Mouse (Mus musculus) layer of hippocampus, postnatal 25 days (tissue): ENCODE data around the gene Magi2. TPM values are rescaled to one million over a fixed set of nuclear protein-coding genes. Genes with fewer than 3 reads are reported as not detected.

Experiments used
- DNase-seq, 2 experiments: peaks; one replicate each; pipeline ENCODE4 v3.0.0; 2022; ENCODE audit warnings: mixed read lengths in 2 of 2, low spot score in 1 of 2; ENCODE audit errors: extremely low spot score in 1 of 2
- total RNA-seq, 2 experiments: library from RNA; stranded (reverse); gene quantifications; 2 replicates each; pipeline ENCODE4 v1.2.3; 2021

Magi2 gene
- total RNA-seq, 2 experiments from 2014 or later: 102 to 143 TPM

DNA sequence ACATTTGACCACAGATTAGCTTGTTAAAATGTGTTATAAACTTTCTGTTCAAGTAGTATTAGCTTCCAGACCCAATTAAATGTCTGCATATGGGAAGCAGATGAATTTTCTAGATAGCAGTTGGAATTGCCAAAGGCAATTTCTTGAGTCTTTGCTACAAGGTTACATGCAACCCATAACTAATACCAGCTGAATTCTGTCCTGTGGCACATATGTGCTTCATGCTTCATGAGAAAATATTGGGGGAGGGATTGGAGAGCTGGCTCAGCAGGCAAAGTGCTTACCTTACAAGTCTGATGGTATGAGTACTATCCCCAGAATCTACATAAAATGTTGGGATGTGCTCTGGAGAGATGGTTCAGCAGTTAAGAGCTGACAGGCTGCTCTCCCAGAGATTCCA lies 499.4 kb downstream of the Magi2 start:
- no peak for DNase-seq

GRCm38 (mm10) chr5:19745376-19745775 lies 518.5 kb downstream of the Magi2 start:
- DNase-seq: no peak

- DNase-seq: no peak
Measured at GRCm38 (mm10) chr5:19745916-19746315, 519.1 kb downstream of the Magi2 start.

DNA sequence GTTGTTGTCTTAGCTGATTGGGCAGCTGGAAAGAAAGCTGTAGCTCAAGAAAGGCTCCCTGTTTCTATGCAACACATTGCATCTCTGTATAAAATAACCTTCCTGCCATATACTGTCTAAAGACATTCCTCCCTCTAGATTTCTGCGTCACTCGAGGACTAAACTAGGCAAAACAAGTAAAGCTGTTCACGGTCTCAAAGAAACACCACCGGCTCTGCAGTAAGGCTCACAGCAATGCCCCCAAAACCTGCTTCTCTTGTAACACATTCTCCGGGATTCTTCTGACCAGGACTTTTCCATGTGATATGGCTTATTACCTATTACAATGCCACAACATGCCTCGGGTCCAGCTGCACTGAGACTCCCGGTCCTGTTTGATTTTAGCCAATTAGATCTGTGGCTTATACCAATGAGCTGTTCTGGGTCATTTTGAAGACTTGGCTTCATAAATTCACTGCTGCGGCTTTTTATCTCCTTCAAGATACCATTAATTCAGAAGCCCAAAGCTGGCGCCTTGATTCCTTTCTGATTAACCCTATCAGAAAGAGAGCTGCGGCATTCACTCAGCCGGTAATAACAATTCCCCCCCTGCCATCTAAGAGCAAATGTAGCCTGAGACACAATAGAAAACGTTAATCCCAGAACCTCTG lies 520.2 kb downstream of the Magi2 start:
- peak in 1 of 2 experiments; percentile 12 for DNase-seq

- DNase-seq: no peak
Measured at GRCm38 (mm10) chr5:19747631-19748030, 520.8 kb downstream of the Magi2 start.

GRCm38 (mm10) chr5:19779224-19779623 lies 552.4 kb downstream of the Magi2 start:
- DNase-seq: no peak

DNA sequence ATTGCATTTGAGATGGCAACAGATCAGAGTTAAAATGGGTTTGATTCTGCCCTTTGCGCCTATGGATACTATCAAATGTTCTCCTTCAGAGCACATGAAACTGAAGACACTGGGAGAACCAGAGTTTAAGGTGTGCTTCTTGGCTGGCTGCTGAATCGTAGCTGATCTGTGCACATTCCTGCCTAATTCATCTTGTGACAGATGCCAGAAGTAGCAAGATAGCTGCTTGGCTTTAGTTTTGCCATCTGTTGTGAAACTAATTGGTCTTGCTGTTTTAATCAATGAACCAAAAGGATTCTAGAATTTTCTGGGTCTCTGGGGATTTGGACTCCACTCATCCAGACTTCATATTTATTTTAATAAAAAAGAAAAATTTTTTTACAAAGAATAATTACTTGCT lies 553.2 kb downstream of the Magi2 start:
- no peak for DNase-seq

- no peak for DNase-seq
Measured at GRCm38 (mm10) chr5:19785320-19785719, 558.5 kb downstream of the Magi2 start.

- DNase-seq: no peak
Measured at GRCm38 (mm10) chr5:19787522-19788144, 560.8 kb downstream of the Magi2 start.

DNA sequence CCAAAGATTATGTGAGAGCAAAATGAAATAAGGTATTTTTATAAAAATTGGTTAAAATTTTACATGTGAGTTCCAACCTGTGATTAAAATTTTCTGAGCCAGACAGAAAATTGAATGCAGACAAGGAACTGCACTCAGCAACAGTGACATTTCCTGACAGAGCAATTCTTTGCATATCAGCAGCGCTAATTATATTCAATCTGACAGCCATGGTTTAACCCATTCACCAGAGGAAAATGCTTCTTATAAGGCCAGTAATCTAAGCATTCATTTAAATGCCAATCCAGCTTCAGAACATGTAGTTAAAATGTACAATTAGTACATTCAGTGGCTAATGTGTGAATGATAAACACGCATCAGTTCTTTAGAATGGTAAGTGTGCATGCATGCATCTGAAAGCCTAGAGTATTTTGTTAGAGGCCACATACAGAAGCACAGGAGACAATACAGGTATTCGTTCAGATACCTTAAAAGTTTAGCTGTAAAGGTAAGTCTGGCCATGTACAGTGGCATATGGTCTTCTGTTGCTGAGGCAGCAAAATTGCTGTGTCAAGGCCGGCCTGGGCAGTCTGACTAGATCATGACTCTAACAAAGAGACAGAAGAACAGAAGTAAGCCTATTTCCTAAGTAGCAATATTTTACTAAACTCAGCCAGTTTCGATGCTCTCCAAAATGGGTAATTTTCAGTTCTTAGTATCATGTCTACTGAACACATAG lies 576.4 kb downstream of the Magi2 start:
- DNase-seq: no peak

DNA sequence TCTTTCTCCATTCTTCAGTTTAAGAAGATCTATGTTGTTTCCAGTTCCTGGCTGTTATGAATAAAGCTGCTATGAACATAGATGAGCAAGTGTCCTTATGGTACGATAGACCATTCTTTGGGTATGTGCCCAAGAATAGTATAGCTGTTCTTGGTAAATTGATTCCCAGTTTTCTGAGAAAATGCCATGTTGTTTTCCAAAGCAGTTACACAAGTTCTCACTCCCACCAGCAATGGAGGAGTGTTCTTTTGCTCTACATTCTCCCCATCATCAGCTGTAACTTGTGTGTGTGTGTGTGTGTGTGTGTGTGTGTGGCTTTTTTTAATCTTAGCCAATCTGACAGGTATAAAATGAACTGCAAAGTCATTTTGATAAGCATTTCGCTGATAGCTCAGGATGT lies 595.7 kb downstream of the Magi2 start:
- no peak for DNase-seq

- DNase-seq: no peak
Measured at GRCm38 (mm10) chr5:19825943-19826342, 599.1 kb downstream of the Magi2 start.

DNA sequence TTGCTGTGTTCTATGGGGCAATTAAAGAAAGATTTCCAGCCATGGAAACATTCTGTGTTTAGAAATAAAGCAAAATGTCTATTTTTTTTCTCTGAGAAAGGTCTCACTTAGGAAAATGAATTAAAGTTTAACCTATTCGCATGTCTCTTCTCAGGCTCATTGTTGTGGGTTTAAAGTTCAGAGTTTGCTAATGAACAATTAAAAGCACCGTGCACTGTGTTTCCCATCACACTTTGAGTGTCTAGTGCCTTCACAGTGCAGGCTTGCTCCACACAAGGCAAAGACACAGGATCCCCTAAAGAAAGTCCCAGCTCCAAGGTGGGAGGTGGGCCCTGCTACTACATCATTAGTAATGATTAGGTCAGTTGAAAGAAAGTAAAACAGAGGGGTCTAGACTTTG lies 602.5 kb downstream of the Magi2 start:
- no peak for DNase-seq

GRCm38 (mm10) chr5:19862854-19863253 lies 636.0 kb downstream of the Magi2 start:
- DNase-seq: no peak

- peak in 1 of 2 experiments; percentile 9 for DNase-seq
Measured at GRCm38 (mm10) chr5:19870406-19870805, 643.6 kb downstream of the Magi2 start.

GRCm38 (mm10) chr5:19891693-19892092 lies 664.9 kb downstream of the Magi2 start:
- DNase-seq: no peak

DNA sequence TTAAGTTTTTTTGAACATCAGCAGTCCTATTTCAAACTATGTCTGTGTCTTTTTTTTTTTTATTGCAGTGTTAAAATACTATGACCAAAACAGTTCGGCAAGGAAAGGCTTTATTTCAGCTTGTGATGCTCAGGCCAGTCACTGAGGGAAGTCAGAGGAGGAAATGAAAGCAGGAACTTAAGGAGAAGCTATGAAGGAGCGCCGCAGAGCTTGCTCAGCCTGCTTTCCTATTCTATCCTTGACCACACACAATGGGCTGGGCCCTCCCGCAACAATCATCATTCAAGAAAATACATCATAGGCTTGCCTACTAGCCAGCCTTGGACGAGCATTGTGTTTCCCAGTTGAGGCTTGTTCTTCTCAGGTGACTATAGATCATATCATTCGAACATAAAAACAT lies 669.1 kb downstream of the Magi2 start:
- DNase-seq: no peak

DNA sequence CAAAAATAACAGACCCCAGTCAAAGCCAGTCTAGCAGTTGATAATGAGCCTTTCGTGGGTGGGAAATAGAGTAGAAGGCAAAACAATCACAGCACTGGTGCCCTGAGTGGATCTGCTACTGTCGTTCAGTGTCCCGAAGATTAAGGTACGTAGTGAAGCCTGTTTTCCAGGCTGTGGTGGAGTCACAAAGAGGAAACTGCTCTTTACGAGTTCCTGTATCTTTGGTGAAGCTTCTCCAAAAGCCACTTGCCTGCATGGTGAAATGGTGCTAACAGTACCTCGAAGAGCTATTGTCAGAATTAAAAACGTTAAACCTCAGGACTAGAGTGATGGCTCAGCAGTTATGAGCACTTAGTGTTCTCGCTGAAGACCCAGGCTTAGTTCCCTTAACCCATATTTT lies 674.8 kb downstream of the Magi2 start:
- no peak for DNase-seq

DNA sequence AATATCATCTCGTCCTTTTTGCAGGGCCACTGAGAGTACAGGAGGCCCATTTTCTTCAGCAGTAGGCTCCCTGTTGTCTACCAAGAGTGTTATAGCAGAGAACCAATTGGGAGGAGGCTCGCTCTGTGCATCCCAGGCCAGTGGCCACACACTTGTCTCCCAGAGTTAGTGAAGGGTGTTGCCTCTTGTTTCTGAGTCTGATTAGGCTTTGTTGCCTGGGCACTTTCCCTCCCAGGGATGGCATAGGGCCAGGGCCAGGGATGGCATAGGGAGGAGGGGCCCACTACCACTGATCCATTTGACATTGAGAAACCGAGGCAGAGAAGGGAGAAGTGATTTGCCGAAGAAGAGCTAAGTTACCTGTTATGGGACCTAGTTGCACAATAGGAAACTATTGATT lies 679.8 kb downstream of the Magi2 start:
- DNase-seq: no peak

DNA sequence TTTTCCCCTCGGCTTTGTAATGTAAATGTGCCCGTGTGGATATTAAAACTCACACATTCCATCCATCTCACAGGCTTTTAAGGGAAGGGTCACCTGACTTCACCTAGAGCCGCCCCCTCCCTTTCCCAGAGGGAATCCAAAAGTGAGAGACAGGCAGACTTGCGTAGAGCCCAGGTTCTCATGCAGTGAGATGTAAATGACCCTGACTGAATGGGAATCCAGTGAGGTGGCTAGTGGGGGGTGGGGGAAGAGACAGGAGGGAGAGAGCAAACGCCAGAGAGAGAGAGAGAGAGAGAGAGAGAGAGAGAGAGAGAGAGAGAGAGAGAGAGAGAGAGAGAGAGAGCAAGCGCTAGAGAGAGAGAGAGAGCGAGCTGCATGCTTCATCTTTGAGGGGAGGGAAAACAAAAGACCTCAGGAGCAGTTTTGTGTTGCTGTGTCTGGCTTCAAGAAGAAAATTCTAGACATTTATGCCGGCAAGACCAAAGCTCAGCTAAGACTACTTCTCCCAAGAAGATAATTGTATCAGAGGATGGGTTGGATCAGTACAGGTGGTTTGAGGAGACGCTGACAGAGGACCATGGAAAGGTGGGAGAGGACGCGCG lies 680.6 kb downstream of the Magi2 start:
- DNase-seq: peak; percentile 20

DNA sequence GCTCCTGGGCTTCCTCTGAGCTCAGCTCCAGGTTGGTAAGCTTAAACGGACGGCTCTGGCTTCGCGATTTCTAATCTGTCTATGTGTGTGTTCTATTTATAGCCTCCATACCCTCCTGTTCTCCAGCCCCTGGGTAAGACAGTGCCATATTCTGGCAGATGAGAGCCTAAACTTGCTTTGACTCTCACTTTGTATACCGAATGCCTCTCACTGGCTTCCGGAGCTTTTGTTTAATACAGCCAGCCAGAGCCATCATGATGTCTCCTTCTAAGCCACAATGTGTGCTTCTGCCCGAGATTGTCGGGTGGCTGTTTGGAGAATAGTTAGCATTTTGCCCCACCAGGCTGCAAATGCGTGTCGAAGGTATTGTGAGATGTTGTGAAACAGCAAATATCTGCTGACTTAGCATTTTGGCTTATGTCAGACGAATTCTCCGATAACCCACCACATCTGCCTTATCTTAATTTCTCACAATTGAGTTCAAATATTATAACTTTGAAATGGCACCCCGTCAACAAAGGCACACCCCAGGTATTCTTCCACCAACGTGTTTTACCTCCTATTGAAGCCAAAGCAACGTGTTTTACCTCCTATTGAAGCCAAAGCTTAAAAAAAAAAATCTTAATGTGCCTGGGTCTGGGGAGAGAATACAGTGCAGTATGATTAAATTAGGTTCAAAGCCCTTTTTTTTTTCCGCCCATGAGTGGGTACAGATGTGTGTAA lies 681.3 kb downstream of the Magi2 start:
- DNase-seq: peak; percentile 31 to 39
